Mouse (Mus musculus) monocyte, adult 5-6 weeks (primary cell): Measurements from ENCODE around the gene Tgfbr1. TPM values are rescaled to one million over a fixed set of nuclear protein-coding genes. Genes with fewer than 3 reads are reported as not detected.

ENCODE experiments used
- ATAC-seq: fragments of 153-309, 156-312 bp; replicated peaks from 2 replicates; pipeline ENCODE4 v1.8.0; 2017; ENCODE audit warnings: mild to moderate bottlenecking; ENCODE audit not compliant: low TSS enrichment, insufficient number of reproducible peaks, severe bottlenecking, poor library complexity, low FRiP score
- total RNA-seq: library from RNA; stranded (forward); fragments of 200-1000, 200-491, 200-594 nt; gene quantifications from 3 replicates; pipeline ENCODE4 v1.2.3, GENCODE M21; 2017

Tgfbr1 gene
- total RNA-seq, 1 experiment from 2014 or later: 221 TPM

DNA sequence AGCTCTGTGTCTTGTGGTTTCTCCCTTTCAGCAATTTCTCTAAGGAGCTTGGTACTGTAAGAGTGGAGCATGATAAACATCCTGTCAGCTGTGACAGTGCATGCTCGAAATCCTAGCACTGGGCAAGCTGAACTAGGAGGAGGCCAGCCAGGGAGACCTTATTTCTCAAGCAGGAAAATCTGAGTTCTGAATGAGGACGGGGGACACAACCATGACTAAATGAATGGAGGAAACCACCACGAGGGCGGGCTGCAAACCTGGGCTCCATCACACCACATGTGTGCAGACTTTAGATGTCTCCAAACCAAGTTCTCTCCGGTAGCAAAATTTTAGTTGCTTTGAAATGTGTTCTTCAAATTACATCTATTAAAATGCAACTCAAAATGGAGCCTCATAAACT, 96.1 kb downstream of the Tgfbr1 start:
- ATAC-seq: no peak

DNA sequence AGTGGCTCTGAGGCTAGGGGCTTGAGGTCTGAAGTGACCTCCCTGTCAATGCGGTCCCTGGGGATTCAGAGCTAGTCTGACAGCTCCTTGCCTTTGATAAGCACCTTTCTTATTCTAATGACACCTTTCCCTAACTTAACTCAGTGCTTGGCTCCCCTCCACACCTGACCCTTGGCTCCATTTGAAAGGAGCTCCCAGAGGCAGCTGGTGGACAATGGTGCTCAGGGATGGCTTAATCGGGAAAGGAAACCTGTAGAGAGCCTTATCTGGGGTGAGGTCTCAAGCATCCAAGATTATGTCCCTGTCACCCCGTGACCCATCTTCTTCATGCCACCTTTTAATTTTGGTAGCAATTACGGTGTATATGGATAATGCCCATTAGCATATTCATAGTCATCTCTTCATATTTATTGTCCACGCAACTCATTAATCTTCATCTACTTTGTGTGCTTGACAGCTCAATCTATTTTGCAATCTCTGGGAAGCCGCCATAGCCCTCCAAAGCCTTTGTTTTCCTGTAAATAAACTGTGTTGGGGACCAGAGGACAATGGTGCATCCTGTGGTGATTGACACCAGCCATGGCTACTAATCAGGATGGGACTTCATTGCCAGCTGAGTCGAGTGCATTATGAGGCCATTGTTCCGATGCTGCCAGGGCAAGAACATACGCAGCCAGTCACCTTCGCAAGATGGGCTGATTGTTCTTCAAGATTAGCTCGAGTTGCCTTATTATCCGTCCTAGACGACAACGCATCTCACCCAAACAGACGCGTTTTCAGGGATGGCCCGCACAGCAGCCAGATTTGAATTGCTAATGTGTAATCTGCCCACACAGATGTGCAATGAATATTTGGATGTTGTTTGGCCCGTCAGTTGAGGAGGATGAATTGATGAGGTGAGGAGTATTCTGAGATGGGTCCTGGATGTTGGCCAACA, 96.8 kb downstream of the Tgfbr1 start:
- no peak for ATAC-seq

Other genes starting within 250 kb of the Tgfbr1 start
- 0.38 to 6.7 TPM (median 0.39 TPM) in 3 replicates for gene Col15a1, start 145.1 kb upstream of the Tgfbr1 start, total RNA-seq
- gene Alg2, start 121.1 kb downstream of the Tgfbr1 start, total RNA-seq: 5.8 to 17.7 TPM (median 6.6 TPM) in 3 replicates
- gene Sec61b, start 121.4 kb downstream of the Tgfbr1 start, total RNA-seq: 116 to 119 TPM (median 117 TPM) in 3 replicates